Mouse (Mus musculus) c-Kit-positive CD71-positive TER-119-negative erythroid progenitor cells, embryonic 14.5 days (primary cell): ENCODE data around the gene Slc2a13.

Source experiments
- DNase-seq: peaks from one replicate; pipeline ENCODE4 v3.0.0-alpha.2; 2013; ENCODE audit warnings: low read depth

Slc2a13 gene

GRCm38 (mm10) chr15:91268532-91268931 is 304.5 kb downstream of the Slc2a13 start:
- DNase-seq: no peak

GRCm38 (mm10) chr15:91263926-91264325 is 309.1 kb downstream of the Slc2a13 start:
- no peak for DNase-seq

- peak; percentile 56 for DNase-seq
Measured at GRCm38 (mm10) chr15:91260578-91260977, 312.5 kb downstream of the Slc2a13 start.

GRCm38 (mm10) chr15:91257140-91257539 is 315.9 kb downstream of the Slc2a13 start:
- no peak for DNase-seq

GRCm38 (mm10) chr15:91255308-91255707 is 317.8 kb downstream of the Slc2a13 start:
- DNase-seq: no peak

- peak; percentile 40 for DNase-seq
Measured at GRCm38 (mm10) chr15:91252956-91253355, 320.1 kb downstream of the Slc2a13 start.

GRCm38 (mm10) chr15:91251544-91252408 is 321.3 kb downstream of the Slc2a13 start:
- DNase-seq: peak; percentile 62

- DNase-seq: no peak
Measured at GRCm38 (mm10) chr15:91250815-91251214, 322.2 kb downstream of the Slc2a13 start.

GRCm38 (mm10) chr15:91240683-91241335 is 332.3 kb downstream of the Slc2a13 start:
- DNase-seq: no peak

- no peak for DNase-seq
Measured at GRCm38 (mm10) chr15:91237294-91237693, 335.8 kb downstream of the Slc2a13 start.
